Mouse (Mus musculus) 3134 (cell line): ENCODE measurements around the gene Aurkc.
"Not testable (repeated sequence)": the region's sequence is repeated elsewhere in the genome, so short reads cannot be mapped to it uniquely, and the experiment has no call there.

ENCODE experiments used
- DNase-seq: peaks from one replicate; pipeline ENCODE4 v3.0.0-alpha.2; 2011; ENCODE audit warnings: low spot score; ENCODE audit not compliant: insufficient read length; ENCODE audit errors: extremely low read depth

The Aurkc gene

GRCm38 (mm10) chr7:6995251-6995650, at the start of gene Aurkc:
Aurkc (plus strand) TSS chr7:6995300.
- DNase-seq: not testable (repeated sequence)

- DNase-seq: not testable (repeated sequence)
These were observed 47.0 kb upstream of the Aurkc start for GRCm38 (mm10) chr7:6948061-6948460.

- no peak for DNase-seq
These were observed 38.5 kb upstream of the Aurkc start for GRCm38 (mm10) chr7:6956576-6956975.

- no peak for DNase-seq
These were observed 36.5 kb upstream of the Aurkc start for GRCm38 (mm10) chr7:6958574-6958973.

- DNase-seq: no peak
These were observed 21.5 kb upstream of the Aurkc start for GRCm38 (mm10) chr7:6973566-6973965.

GRCm38 (mm10) chr7:6976890-6977289, 18.2 kb upstream of the Aurkc start:
- DNase-seq: no peak

- not testable (repeated sequence) for DNase-seq
These were observed 3.8 kb downstream of the Aurkc start for GRCm38 (mm10) chr7:6998914-6999313.

- DNase-seq: not testable (repeated sequence)
These were observed 10.3 kb downstream of the Aurkc start for GRCm38 (mm10) chr7:7005441-7005840.

GRCm38 (mm10) chr7:7027445-7027844, 32.3 kb downstream of the Aurkc start:
- DNase-seq: no peak

- DNase-seq: not testable (repeated sequence)
These were observed 54.7 kb downstream of the Aurkc start for GRCm38 (mm10) chr7:7049659-7050320.
